Mouse (Mus musculus) liver, adult (tissue): Measurements from ENCODE around the gene Foxp2.

ENCODE experiments used
- GATA4 ChIP-seq: IDR thresholded peaks from 2 replicates; pipeline ENCODE4 v1.6.1; 2014; ENCODE audit warnings: mild to moderate bottlenecking, low read length; ENCODE audit not compliant: insufficient replicate concordance

Gene Foxp2

GRCm38 (mm10) chr6:15257393-15257792 is 356.2 kb downstream of the Foxp2 start:
- TF ChIP-seq GATA4 = 0 out of 2 replicates have a peak, but pooled peaks have one; percentile 17

- no peak for TF ChIP-seq GATA4
These were observed 356.7 kb downstream of the Foxp2 start for GRCm38 (mm10) chr6:15257893-15258292.

- TF ChIP-seq GATA4 = no peak
These were observed 367.0 kb downstream of the Foxp2 start for GRCm38 (mm10) chr6:15268136-15268535.

- TF ChIP-seq GATA4 = no peak
These were observed 384.1 kb downstream of the Foxp2 start for GRCm38 (mm10) chr6:15285213-15285612.

GRCm38 (mm10) chr6:15294081-15294480 is 392.9 kb downstream of the Foxp2 start:
- no peak for TF ChIP-seq GATA4

- TF ChIP-seq GATA4 = no peak
These were observed 398.1 kb downstream of the Foxp2 start for GRCm38 (mm10) chr6:15299279-15299678.

- no peak for TF ChIP-seq GATA4
These were observed 409.5 kb downstream of the Foxp2 start for GRCm38 (mm10) chr6:15310671-15311070.

- no peak for TF ChIP-seq GATA4
These were observed 415.8 kb downstream of the Foxp2 start for GRCm38 (mm10) chr6:15316948-15317347.

GRCm38 (mm10) chr6:15318343-15318742 is 417.2 kb downstream of the Foxp2 start:
- TF ChIP-seq GATA4 = no peak

- no peak for TF ChIP-seq GATA4
These were observed 420.4 kb downstream of the Foxp2 start for GRCm38 (mm10) chr6:15321551-15321974.

GRCm38 (mm10) chr6:15323099-15323498 is 421.9 kb downstream of the Foxp2 start:
- TF ChIP-seq GATA4 = no peak

GRCm38 (mm10) chr6:15347705-15348104 is 446.6 kb downstream of the Foxp2 start:
- no peak for TF ChIP-seq GATA4

- no peak for TF ChIP-seq GATA4
These were observed 454.7 kb downstream of the Foxp2 start for GRCm38 (mm10) chr6:15355852-15356251.

GRCm38 (mm10) chr6:15370281-15370680 is 469.1 kb downstream of the Foxp2 start:
- no peak for TF ChIP-seq GATA4

GRCm38 (mm10) chr6:15370827-15371226 is 469.7 kb downstream of the Foxp2 start:
- TF ChIP-seq GATA4 = no peak

- no peak for TF ChIP-seq GATA4
These were observed 472.5 kb downstream of the Foxp2 start for GRCm38 (mm10) chr6:15373621-15374020.

- TF ChIP-seq GATA4 = no peak
These were observed 477.1 kb downstream of the Foxp2 start for GRCm38 (mm10) chr6:15378261-15378660.

- TF ChIP-seq GATA4 = no peak
These were observed 495.3 kb downstream of the Foxp2 start for GRCm38 (mm10) chr6:15396462-15396861.

- TF ChIP-seq GATA4 = no peak
These were observed 496.3 kb downstream of the Foxp2 start for GRCm38 (mm10) chr6:15397485-15397884.

- TF ChIP-seq GATA4 = no peak
These were observed 500.0 kb downstream of the Foxp2 start for GRCm38 (mm10) chr6:15401138-15401537.
